Mouse (Mus musculus) c-Kit-positive CD71-positive TER-119-positive erythroid progenitor cells, embryonic 14.5 days (primary cell): Measurements from ENCODE around the gene Gm3252.
"Not testable (repeated sequence)": the region's sequence is repeated elsewhere in the genome, so short reads cannot be mapped to it uniquely, and the experiment has no call there.

ENCODE experiments used
- DNase-seq: peaks from one replicate; pipeline ENCODE4 v3.0.0-alpha.2; 2013; ENCODE audit warnings: low spot score

Gm3252 gene

DNA sequence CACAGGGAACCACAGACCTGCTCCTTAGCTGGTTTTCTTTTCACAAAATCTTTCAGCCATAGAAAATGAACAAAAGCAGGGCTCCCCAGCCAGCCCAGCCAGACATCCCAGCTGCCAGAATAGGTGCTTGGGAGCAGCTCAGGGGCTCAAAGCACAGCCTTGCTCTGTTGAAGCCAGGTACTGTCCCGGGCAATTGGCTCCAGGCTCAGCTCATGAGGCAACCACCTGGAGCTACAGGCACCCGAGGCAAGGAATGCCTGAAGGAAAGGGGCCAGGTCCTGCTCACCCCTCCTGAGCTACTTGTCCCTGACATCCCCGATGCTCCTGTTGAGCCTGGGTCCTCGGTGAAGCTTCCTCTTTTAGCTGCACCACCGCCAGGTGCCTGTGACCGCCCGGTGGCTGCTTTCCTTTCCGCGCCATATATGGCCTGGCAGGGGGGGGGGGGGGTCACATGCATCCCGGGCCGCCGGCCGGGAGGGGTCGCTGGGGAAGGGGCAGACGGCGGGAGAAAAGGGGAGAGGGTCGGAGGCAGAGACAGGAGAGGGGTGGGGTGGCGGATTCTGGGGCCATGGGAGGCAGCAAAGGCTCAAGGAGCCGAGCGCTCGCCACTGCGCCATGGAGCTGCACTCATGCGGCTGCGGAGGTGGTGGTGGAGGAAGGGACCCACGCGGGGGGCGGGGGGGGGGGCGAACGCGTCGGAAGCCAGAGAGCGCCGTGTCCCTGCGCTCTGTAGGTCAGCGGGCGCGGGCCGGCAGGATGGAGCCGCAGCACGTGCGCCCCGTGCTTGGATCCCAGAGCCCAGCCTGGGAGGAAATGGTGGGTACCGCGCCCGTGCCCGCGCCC is at the start of gene Gm3252:
TSS of gene Gm3252 (plus strand) at position 738 of the 843 bp plus-strand sequence.
- not testable (repeated sequence) for DNase-seq

DNA sequence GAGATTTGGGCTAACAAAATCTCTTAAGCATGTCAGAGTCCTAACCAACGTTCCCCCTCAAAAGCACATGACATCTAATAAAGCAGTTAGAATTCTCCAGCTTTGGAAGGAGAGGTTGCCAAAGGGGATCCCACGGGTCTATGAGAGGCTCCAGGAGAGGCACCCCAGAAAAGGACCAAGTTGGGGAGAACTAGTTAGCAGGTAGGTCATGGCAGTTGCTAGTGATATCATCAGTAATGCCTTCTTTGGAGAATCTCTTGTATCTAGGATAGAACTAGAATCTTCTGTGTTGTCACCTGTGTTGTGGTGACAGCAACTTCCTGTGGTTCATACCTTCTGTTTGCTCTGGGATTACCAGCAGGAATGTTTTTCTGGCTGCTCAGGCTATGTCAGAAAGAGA is 17.6 kb upstream of the Gm3252 start, which contains the start of gene Gm7876:
TSS of gene Gm7876 (plus strand) at position 301 of the 400 bp plus-strand sequence.
- not testable (repeated sequence) for DNase-seq

DNA sequence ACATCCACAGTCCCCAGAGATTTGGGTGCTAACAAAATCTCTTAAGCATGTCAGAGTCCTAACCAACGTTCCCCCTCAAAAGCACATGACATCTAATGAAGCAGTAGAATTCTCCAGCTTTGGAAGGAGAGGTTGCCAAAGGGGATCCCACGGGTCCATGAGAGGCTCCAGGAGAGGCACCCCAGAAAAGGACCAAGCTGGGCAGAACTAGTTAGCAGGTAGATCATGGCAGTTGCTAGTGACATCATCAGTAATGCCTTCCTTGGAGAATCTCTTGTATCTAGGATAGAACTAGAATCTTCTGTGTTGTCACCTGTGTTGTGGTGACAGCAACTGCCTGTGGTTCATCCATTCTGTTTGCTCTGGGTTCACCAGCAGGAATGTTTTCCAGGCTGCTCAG is 49.5 kb downstream of the Gm3252 start, which contains the start of gene Gm9602:
TSS of gene Gm9602 (plus strand) at position 301 of the 400 bp plus-strand sequence.
- not testable (repeated sequence) for DNase-seq
